Mouse (Mus musculus) cerebellum, postnatal 14 days (tissue): Measurements from ENCODE around the gene Bnip2.
"Not testable (repeated sequence)": the region's sequence is repeated elsewhere in the genome, so short reads cannot be mapped to it uniquely, and the experiment has no call there.

Experiments
- DNase-seq, 2 experiments: peaks; one replicate each; pipeline ENCODE4 v3.0.0; 2021; ENCODE audit warnings: mixed read lengths in 2 of 2

The Bnip2 gene

DNA sequence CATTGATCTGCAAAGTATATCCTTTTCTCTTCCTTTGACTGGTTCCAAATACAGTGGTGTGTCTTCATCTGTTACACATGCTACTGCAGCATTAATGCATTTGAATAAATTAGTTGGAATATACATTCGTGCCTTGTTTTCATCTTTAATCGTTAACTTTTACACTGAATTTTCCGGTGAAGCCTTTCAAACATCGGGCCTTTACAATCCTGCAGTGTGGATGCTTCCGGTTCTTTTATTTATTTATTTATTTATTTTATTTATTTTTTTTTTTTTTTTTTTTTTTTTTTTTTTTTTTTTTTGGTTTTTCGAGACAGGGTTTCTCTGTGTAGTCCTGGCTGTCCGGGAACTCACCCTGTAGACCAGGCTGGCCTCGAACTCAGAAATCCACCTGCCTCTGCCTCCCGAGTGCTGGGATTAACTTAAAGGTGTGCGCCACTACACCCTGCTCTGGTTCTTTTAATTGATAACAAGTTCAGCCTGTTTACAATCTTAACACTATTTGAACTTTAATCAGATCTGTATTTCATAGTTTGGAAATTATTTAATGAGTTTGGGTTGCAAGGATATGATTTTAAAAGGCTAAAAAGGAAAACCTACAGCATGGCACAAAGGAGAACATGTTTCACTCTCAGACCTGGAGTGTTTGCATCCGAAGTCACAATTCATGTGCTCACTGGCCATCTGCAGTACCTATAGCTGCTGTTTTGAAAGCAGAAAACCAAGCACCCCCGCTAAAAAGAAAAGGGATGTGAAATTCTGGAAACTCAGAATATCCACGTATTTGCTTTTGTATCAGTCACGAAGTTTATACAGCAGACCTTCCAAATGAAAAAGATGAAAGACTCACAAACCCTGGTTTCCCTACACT, 22.5 kb downstream of the Bnip2 start:
- no peak for DNase-seq

DNA sequence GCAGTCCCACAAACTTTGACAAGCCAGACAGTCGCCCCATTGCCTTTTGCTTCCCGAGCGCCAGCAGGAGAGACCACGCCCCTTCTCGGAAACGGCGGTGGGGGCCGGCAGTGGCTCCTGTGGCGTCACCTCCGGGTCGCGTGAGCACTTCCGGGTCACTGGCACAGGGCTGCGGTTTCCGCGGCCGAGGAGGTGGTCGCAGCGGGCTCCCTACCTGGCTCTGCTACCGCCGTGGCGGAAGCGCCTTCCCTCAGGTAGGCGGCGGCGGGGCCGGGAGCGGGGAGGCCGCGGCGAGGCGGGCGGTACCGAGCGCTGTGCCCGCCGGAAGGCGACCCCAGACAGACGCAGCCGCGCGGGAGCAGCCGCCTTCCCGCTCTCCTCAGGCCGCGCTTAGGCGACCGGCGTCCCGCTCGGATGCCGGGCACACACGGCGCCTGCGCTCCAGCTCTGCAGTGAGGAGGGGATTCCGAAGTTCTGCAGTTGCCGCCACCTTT, 23.2 kb downstream of the Bnip2 start, which contains the start of gene Gtf2a2:
Gene Gtf2a2, plus strand, starts transcription at position 143 of the 494 bp plus-strand sequence.
- DNase-seq, result peak; percentile 96

DNA sequence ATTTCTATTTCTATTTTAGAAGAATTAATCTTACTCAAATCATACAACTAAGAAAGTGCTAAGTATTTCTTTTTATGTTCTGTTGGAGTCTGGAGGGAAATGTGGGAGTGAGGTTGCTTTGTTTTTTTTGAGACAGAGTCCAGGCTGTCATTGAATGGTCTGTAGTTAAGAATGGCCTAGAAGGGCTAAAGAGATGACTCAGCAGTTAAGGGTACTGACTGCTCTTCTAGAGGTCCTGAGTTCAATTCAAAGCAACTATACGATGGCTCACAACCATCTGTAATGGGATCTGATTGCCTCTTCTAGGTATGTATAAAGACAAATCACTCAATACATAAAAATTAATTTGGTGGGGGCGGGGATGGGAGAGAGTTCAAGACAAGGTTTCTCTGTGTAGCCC, 26.4 kb downstream of the Bnip2 start:
- DNase-seq, result no peak

DNA sequence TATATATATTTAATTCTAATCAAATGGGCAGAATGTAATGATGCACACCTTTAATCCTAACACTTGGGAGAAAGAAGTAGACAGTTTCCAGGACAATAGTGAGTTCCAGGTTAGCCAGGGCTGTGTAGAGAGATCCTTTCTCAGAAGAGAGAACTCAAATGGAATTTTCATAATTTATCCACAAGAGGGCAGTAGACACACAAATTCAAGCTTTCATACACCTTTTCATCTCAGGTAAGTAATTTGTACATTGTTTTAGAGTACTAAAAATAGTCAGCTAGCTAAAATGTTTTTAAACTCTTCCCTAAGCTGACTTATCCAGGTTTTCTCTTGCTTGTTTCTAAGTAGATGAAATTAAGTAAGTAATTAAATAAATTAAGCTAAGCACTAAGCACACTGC, 29.6 kb downstream of the Bnip2 start:
- DNase-seq, result no peak

DNA sequence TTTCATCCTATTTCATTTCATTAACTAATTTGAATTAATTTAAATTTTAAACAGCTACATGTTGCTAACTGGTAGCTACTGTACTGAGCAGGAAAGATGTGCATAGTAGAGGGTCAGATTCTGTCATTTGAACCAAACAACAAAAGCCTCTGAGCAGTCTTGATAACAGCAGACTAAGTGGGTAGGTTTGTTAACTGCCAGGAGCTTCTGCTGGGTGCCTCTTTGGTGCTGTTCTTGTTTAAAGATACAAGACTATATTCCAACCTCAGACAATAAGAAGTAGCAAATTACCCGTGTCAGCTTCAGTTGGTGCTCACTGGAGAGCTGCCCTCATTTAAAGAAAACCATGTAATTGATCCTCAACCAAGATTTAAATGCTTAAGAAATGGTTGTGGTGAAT, 32.3 kb downstream of the Bnip2 start:
- DNase-seq, result no peak

DNA sequence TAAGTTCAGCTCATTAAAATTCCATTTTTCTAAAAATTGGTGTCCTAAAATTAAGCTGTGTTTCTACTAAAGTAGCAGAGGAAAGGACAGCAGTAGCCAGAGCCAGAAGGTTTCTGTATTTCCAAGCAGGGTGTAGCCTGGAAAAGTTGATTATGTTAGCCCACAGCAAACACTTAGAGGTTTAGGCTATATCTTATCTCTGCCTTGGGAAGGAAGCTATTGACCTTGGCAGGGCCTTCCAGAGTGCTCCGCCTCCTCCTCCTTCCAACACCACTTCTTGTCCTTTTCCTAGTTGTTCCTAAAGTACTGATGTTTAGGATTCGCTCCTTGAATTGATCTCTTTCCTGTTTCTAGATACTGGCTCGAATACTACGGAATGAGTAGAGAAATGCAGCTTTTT, 32.8 kb downstream of the Bnip2 start:
- no peak for DNase-seq

DNA sequence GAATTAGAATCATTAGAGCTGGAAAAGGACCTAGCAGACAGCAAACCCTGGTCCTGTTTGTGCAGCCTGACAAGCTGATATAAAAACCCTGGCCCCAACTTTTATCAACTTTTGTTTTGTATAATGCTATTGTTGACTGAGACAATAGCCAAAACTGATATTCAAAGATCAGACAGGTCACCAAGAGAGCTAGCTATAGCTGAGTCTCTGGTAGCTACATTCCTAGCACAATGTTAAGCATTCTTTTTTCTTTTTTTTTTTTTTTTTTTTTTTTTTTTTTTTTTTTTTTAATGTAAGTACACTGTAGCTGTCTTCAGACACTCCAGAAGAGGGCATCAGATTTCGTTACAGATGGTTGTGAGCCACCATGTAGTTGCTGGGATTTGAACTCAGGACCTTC, 34.3 kb downstream of the Bnip2 start:
- not testable (repeated sequence) for DNase-seq

DNA sequence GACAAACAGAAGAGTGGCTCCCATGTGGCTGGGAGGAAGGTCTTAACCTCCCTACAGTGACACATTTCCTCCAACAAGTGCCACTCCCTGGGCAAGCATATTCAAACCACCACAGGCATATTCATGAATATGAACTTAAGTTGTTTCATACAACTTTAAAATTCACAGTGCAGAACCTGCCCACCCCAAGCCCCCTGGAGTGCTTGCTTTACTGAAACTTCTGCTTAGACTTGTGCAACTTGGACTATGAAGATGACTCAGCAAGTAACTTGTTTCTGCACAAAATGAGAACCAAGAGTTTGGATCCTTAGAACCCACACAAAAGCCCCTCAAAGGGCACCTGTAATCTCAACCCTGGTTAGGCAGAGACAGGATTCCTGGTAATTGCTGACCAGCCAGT, 35.4 kb downstream of the Bnip2 start:
- DNase-seq, result no peak

DNA sequence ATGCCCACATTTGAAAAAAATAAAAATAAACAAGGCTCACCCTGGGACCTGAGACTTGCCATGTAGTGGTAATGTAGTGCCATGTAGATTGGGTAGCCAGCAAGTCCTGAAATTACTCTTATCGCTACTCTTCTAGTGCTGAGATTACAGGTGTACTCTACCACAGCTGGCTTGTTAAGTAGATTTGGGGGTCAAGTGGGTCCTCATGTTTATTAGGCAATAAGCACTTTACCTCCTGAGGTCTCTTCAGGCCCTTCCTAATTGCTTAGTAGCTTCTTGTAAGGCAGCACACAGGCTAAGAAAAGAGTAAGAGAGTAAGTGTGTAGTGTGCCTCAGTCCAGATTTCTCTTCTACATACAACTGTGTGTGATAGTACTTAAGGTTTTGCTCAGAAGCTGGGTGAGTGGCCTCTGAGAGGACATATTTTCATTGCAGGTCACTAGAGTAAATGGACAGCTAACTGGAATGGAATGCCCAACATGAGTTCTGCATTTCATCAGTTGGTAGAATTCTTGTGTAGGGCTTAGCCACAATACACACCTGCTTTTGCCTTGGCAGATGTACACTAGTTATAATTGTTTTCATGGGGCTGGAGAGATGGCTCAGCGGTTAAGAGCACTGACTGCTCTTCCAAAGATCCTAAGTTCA, 36.2 kb downstream of the Bnip2 start:
- no peak for DNase-seq

DNA sequence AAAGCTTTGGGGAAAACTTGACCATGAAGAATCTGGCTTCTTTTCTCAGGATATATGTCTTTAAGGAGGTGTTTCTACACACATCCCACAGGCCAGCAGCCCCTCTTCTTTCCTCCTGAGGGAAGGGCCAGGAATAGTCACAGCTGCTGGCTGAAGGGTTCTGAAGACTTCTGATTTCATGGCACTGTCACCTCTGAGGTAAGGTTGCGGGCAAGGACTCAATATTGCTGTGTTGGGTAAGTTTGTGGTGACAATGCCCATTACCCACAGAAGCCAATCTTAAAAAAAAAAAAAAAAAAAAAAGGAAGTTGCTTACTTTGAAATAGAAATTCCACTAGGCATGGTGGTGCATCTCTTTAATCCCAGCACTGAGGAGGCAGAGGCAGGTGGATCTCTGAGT, 42.9 kb downstream of the Bnip2 start:
- DNase-seq, result no peak

DNA sequence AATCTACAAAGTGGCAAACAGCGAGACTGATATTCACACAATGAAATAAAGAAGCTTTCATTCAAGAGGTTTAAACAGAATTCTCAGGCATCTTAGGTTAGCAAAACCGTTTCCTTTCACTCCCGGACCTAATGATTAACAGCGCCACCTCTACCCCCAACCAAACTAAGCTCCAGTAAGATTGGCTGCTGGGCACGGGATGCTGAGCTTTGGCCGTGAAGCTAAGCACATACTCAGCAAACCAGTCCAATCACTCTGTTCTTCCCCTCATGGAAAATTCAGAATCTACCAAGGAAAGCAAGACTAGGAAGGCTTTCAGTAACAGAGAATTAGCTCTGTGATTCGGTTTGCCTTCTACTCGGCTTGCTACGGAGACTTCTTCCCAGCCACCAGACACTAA, 43.8 kb downstream of the Bnip2 start:
- no peak for DNase-seq

DNA sequence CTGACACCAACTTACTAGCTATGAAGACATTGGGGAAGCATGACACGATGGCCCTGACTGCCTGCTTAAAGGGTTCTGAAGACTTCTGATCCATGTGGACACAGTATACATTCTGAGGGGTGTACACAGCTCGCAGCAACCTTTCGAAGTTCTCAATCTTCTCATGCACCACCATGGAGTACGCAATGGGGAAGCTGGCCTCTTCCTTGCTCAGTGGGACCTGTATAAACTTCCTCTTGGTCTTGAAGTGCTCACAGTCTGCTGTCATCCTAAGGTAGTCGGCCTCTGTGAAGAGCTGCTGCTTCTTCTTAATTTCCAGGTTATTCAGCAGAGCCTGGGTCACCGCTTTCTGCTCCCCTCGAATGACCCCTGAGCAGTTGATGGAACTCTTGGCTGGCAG, 45.4 kb downstream of the Bnip2 start:
- no peak for DNase-seq

DNA sequence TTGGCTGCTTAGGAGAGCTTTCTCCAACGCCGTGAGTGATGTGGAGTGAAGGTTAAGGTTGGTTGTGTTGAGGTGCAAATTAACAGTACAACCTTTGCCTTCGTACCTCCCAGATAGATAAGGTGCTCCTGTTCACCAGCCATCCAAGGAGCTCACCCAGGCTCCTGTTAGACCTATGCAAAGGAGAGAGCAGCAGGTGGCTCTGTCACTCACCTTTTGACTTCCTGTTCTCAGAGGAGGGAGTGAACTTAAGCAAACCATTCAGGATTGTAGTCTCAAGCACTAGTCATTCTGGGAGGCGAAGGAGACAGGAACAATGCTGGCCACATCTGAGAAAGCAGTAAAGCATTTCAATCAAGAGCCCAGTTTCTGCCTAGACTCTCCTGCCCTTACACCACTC, 47.4 kb downstream of the Bnip2 start:
- DNase-seq, result no peak

DNA sequence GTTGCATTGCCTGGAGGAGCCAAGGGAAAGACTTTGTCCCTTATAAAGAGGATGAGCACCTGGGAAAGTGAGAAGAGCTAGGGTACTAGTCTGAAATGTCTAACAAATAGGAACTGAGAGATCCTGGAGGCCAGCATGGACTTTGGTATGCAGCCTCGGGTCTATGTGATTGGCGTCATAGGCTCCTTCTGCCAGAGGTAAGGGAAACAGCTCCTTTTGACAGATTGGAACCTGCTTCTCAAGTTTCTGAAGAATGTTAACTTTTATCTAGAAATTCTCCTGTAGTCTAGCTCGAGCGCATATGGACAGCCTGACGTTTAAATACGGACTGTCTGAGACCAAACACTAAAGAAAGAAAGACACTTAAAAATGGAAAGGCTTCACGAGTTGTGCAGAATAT, 48.7 kb downstream of the Bnip2 start, which contains the start of gene Gcnt3:
Gene Gcnt3, minus strand, starts transcription at position 101 of the 400 bp plus-strand sequence.
- no peak for DNase-seq

DNA sequence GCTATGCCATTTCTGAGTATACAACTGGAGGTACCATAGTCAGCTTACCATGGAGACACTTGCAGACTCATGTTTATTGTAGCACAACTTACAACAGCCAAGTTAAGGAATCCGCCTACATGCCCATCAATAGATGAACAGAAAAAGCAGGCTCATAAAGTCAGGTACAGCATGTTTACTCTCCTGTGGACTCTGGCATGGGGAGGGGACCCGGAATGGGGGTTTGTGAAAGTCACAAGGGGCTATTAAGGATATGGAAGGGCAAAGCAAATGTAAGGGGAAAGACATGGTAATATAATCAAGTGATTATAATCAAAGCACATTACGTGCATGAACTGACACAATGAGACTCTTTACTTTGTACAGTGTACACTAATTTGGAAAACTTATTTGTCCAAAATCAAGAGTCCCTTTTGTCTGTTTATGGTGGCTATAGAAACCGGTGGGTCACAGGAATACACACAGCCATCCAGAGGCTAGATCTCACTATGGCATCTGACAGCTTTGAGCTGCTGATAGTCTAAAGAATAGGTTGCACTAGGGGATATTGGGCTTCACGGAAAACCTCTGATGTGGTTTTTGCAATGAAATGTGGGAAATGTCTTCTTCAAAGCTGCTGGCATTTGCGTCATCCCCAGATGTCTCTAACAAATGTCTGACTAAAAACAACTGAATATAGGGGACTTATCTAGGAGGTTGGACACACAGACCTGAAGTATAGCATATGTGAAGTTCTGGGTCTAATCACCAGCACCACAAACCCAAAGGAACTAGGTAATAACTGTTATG, 50.5 kb downstream of the Bnip2 start:
- no peak for DNase-seq

DNA sequence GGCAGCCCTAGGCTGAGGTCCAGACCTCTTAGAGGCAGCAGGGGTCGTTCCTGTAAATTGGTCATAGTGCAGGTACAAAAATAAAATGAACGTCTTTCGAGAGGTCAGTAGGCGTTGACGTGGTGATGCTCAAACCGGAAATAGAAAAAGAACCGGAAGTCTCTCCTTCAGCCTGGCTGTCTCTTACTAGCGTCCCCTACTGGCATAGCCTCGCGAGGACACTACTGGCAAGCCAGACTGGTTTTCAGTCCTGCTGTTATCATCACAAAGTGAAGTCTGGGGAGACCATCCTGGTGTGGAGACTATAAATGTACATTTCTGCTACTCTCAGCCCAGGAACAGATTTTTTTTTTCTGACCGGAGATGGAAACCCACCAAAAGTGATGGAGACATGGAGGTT, 51.3 kb downstream of the Bnip2 start:
- no peak for DNase-seq

DNA sequence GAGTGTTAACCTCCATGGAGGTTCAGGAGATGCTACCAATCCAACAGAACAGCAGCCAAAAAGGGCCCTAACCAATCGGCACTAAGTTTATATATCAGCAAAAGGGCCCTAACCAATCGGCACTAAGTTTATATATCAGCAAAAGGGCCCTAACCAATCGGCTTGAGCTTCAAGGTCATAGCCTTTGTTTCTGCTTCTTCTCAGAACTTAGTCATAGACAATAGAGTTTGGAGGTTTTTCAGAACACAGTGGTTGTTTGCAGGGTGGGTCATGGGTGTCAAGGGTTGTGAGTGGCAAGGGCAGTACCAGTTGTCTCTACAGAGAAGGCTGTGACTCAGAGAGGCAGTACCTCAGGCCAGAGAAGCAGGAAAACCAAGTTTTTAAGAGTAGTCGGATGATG, 52.9 kb downstream of the Bnip2 start:
- DNase-seq, result no peak

DNA sequence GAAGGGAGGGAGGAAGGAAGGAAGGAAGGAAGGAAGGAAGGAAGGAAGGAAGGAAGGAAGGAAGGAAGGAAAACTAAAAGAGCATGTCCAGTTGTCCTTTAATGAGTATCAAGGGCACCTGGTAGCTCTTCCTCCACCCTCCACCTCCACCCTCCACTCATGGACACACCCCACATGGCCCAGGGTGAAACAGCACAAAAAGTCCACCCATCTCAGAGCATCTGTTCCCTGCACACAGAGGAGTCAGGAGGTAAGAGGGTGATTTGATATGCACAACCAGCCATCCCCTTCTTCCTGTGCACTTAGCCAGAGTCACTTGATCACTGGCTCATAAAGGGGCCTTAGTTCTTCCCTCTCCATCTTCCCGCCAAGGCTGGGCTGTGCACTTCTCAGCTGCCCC, 53.7 kb downstream of the Bnip2 start:
- DNase-seq, result no peak

DNA sequence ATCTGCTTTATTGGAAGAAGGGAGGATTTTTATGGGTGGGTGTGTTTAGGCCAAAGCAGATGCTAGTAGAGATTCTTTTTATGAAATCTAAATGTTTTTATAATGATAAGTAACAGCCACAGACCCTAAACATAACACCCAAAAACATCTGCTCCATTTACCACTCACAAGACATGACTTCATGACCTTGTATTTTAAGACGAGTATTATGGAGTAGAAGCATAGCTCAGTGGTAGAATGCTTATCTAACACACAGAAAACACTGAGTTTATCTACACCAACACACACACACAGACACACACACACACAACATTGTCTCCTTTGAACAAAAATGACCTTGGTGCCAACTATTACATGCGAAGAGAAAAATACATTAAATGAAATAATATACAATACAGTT, 55.6 kb downstream of the Bnip2 start:
- DNase-seq, result no peak

DNA sequence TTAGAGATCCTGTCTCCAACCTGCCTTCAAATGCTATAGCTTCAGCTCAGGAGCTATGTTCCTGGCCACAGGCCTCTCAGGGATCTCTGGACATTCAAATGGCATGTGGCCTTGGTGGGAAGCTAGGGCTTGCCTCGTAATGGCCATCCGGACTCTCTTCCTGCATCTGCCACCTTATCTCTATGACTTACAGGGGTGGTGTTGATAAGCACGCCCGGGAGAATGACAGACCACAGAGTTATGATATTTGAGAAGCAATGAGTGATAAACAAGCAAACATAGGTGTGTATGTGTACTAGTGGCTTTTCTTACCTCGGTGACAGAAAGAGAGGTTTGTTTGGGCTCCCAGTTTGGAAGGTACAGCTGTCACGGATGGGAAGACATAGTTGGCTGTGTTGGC, 57.0 kb downstream of the Bnip2 start:
- no peak for DNase-seq

DNA sequence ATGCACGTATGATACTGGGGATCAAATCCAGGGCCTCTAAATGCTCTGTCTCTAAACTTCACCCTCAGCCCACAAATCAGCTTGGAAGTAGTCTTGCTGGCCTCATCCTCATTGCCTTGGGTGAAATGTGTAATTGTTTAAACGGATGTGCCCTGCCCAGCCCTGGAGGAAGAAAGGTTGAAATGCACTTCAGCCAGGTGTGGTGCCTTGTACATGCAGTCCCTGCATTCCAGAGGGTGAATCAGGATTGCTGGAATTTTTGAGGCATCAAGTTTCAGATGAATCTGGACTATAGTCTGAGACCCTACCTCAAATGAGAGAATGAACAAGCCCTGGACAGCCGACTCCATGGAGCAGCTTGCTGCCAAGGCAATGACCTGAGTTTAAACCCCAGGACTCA, 58.6 kb downstream of the Bnip2 start:
- DNase-seq, result no peak

DNA sequence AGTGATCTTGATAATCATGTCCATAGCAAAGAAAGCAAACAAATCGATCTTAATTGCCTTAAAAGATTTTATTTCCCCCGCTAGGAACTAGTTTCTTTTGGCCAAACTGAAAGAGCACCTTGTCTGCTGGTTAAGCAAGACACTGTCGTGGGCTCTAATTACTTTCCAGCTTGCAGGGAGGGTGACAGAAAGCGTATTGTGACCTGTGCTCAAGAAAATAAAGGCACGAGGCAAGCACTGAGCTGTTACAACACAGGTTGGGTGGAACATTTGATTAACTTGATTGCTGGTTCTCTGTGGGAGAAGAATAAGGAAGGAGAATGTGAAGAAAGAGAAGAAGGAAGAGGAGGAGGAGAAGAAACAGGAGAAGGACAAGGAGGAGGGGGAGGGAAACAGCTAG, 59.0 kb downstream of the Bnip2 start:
- no peak for DNase-seq

DNA sequence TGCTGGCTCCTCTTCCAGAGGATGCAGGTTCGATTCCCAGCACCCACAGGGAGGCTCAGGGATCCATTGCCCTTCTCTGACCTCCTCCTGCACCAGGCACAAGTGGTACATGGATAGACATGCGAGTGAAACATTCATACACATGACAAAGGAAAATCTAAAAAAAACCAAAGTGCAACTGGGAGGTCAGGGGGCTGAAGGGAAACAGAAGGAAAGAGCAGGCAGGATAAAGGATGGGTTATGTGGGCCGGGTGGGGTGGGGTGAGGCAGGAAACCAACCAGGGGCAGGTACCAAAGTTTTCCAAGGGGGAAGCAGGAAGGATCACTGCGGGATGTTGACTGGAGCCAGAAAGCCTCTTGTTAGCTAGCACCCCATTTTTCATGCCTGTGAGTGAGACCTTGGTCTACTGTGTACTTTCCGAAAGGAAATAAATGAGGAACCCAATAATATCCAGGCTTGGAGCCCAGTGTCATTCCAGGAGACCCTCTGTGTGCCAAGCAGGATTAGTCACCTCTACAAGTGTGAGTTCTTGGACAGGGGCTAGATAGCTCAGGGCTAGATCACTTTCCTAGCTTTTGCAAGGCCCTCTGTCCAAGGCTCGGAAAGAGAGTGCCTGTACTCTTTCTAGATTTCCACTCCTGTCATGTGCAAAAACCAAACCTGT, 59.6 kb downstream of the Bnip2 start:
- peak; percentile 24 to 43 for DNase-seq
